Mouse (Mus musculus) kidney, postnatal 0 days (tissue): ENCODE data around the gene Rnf25. TPM values are rescaled to one million over a fixed set of nuclear protein-coding genes. Genes with fewer than 3 reads are reported as not detected.
A peak's percentile ranks its signal among the peaks of the same experiment; 100 is the strongest.

Source experiments
- ATAC-seq: fragments of 200-750 bp; cut with Nextera tagmentation; replicated peaks from 2 replicates; pipeline ENCODE4 v1.8.0; 2017; ENCODE audit warnings: low read depth, moderate number of reproducible peaks, moderate TSS enrichment, moderate library complexity; ENCODE audit not compliant: low FRiP score
- DNase-seq: peaks from one replicate; pipeline ENCODE4 v3.0.0-alpha.2; 2016; ENCODE audit warnings: low spot score
- H3K27ac ChIP-seq: fragments of 300-500 bp; sonication (generic); 2 replicates; pipeline ENCODE4 v1.5.1; 2014; ENCODE audit warnings: mild to moderate bottlenecking
- H3K27me3 ChIP-seq: fragments of 300-500 bp; sonication (generic); 2 replicates; pipeline ENCODE4 v1.6.1; 2014; ENCODE audit warnings: low read length, mixed read lengths; ENCODE audit not compliant: insufficient read depth
- H3K36me3 ChIP-seq: fragments of 300-500 bp; sonication (generic); 2 replicates; pipeline ENCODE4 v1.6.1; 2014; ENCODE audit warnings: low read length, mixed read lengths; ENCODE audit not compliant: insufficient read depth
- H3K4me1 ChIP-seq: fragments of 300-500 bp; sonication (generic); replicated peaks from 2 replicates; pipeline ENCODE4 v1.6.1; 2014; ENCODE audit warnings: antibody characterized with exemption, low read length, mixed read lengths; ENCODE audit not compliant: insufficient read depth
- H3K4me2 ChIP-seq: fragments of 300-500 bp; sonication (generic); 2 replicates; pipeline ENCODE4 v1.6.1; 2014; ENCODE audit warnings: mild to moderate bottlenecking, low read length, moderate library complexity, mixed read lengths
- H3K4me3 ChIP-seq: fragments of 300-500 bp; sonication (generic); replicated peaks from 2 replicates; pipeline ENCODE4 v1.5.1; 2014; ENCODE audit warnings: low read depth, low read length
- H3K9ac ChIP-seq: fragments of 300-500 bp; sonication (generic); 2 replicates; pipeline ENCODE4 v1.6.1; 2014; ENCODE audit warnings: low read depth, low read length
- H3K9me3 ChIP-seq: fragments of 300-500 bp; sonication (generic); replicated peaks from 2 replicates; pipeline ENCODE4 v1.6.1; 2016; ENCODE audit warnings: low read length, inconsistent platforms, mixed read lengths
- CTCF ChIP-seq: IDR thresholded peaks from 2 replicates; pipeline ENCODE4 v1.5.1; 2016; ENCODE audit warnings: antibody characterized with exemption, low read depth, mild to moderate bottlenecking, moderate library complexity
- WGBS: fragments of 180-500 bp; shearing (Covaris S2); extraction: QIAGEN DNeasy Blood & Tissue Kit; methylation state at CpG from one replicate; pipeline ENCODE4 v1.1.7; 2014; 5-methylcytosine and 5-hydroxymethylcytosine counted together
- polyA plus RNA-seq: library from polyadenylated mRNA; unstranded; fragments of >200 nt; fragmentation: Nextera tagmentation; extraction: Ambion mirVana; gene quantifications from 2 replicates; pipeline ENCODE4 v1.2.1, GENCODE M21; 2015

Rnf25 gene
- polyA plus RNA-seq: 30.4 and 30.5 TPM in 2 replicates

DNA sequence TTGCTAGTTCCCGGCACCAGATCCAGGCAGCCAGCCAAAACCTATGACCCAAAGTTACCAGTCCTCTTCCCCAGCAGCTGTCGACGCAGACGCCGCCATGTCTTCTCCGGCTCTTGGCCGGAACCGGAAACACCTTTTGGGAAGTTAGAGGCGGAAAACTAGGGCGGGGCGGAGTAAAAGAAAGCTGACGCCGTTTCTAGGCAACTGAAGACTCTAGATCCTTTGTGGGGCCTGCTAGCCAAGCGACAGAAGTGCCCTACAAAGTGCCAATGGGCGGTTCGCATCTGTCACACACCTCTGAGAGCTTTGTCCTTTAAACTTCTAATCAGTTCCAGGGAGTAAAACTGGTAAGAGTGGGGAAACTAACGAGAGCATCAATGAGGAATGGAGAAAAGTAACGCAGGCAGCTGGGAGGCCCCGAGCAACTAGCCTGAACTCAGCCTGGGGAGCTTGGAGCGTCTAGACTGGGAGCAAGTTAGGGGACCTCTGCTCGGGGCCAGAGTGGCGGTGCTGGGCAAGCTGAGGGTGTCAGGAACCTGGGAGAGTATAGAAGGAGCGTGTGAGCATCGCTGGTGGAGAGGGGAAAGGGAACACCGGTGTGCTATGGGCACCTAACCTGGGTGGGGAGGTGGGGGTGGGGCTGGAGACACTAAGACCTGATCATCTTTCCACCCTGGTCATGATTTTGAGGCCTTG lies at the start of gene Rnf25, which contains the start of gene Stk36:
Gene Rnf25, minus strand, starts transcription at position 131 of the 696 bp plus-strand sequence.
Gene Stk36, plus strand, starts transcription at position 179 of the 696 bp plus-strand sequence.
- Histone ChIP-seq H3K4me1 (peaks cover 9% of the 10 kb centered on the region; the same call in 1 of the 2 replicates), H3K27ac (peak within 1 kb of the TSS; percentile 43), H3K27me3 (no peaks in the 10 kb centered on the region), H3K4me3 (peak within 1 kb of the TSS; percentile 78), H3K9ac (peak within 1 kb of the TSS; percentile 78), H3K36me3 (peaks cover 14% of the 10 kb centered on the region), H3K4me2 (peak within 1 kb of the TSS; percentile 76), H3K9me3 (no peaks in the 10 kb centered on the region)
- TF ChIP-seq CTCF: no peak
- WGBS: 7% methylated on average over 25 of the region's 25 CpGs
- ATAC-seq: peak; percentile 78
- DNase-seq: peak; percentile 97

- DNase-seq (peak; percentile 61), ATAC-seq (no peak)
- Histone ChIP-seq H3K27me3 (no peaks in the 10 kb centered on the region), H3K4me3 (no peak overlapping the region), H3K36me3 (no peaks in the 10 kb centered on the region), H3K4me1 (no peaks in the 10 kb centered on the region), H3K9me3 (no peaks in the 10 kb centered on the region), H3K9ac (no peak overlapping the region), H3K4me2 (no peak overlapping the region), H3K27ac (no peak overlapping the region)
- TF ChIP-seq CTCF: peak; percentile 68
Observed at GRCm38 (mm10) chr1:74643926-74644325, 42.7 kb upstream of the Rnf25 start.

DNA sequence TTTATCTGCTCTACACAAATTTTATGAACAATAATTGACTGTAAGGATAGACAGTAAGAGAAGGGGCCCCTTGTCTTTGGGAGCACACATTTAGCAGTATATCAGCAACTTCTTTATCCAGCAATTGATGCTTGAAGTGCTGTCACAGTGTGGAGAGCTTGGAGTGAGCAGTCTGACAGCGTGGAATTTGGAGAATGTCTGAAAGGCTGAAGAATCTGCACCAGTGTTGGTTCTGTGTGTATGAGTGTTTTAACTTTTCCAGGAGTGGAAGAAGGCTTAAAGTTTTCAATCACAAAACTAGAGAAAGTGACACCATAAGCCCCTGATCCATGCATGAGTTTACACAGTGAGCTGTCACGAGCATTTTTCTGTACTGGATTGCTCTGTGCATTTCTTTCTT lies 42.3 kb upstream of the Rnf25 start:
- no peaks in the 10 kb centered on the region for H3K4me1 ChIP-seq
- H3K27ac ChIP-seq: no peak overlapping the region
- ATAC-seq (no peak), DNase-seq (no peak)
- no peak overlapping the region for H3K9ac ChIP-seq
- no peak overlapping the region for H3K4me2 ChIP-seq
- no peaks in the 10 kb centered on the region for H3K27me3 ChIP-seq
- 80% methylated on average over 2 of the region's 2 CpGs for WGBS
- no peaks in the 10 kb centered on the region for H3K36me3 ChIP-seq
- no peaks in the 10 kb centered on the region for H3K9me3 ChIP-seq
- TF ChIP-seq CTCF: no peak
- H3K4me3 ChIP-seq: no peak overlapping the region

DNA sequence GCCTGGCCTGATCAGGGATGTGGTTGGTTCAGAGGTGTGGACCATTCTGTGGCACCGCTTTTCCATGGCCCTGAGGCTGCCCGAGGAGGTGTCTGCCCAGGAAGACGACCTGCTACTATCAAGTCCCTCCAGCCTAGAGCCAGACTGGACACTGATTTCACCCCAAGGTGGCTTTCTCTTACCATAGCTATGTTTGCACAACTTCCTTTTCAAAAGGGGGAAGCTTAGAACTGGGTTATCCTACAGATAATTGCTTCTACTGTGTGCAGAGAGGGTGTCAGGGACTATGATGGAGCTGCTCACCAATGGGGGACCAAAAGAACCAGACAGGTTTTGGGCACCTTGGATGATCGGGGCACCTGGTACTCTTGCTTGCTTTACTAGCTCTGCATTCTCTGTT lies 31.5 kb upstream of the Rnf25 start:
- ATAC-seq: no peak

DNA sequence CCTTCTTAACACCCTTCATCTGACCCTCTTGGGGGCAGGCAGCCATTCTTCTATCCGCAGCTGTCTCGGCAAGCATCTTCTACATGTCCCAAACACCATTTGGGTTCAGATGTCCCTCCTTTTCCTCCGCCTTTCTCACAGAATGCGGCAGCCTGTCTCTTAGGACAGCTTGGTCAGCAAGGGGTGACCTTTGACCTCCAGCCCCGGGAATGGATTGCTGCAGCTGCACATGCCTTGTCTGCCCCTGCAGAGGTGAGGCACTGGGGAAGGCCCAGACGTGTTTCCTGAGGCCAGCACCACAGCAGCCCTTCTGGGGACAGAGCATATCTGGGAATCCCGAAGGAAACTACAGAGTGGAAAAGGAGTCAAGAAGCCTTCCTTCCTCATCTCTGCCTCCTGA lies 26.8 kb upstream of the Rnf25 start:
- no peak overlapping the region for H3K27ac ChIP-seq
- WGBS: 45% methylated on average over 7 of the region's 7 CpGs
- H3K36me3 ChIP-seq: no peaks in the 10 kb centered on the region
- H3K9ac ChIP-seq: no peak overlapping the region
- no peaks in the 10 kb centered on the region for H3K27me3 ChIP-seq
- no peak overlapping the region for H3K4me2 ChIP-seq
- no peak overlapping the region for H3K4me3 ChIP-seq
- no peak for TF ChIP-seq CTCF
- H3K4me1 ChIP-seq: no peaks in the 10 kb centered on the region
- ATAC-seq (no peak), DNase-seq (no peak)
- H3K9me3 ChIP-seq: no peaks in the 10 kb centered on the region

More for the DNA sequence above, 31.5 kb upstream of the Rnf25 start:
- DNase-seq: no peak
- no peaks in the 10 kb centered on the region for H3K9me3 ChIP-seq
- 88% methylated on average over 4 of the region's 4 CpGs for WGBS
- H3K27me3 ChIP-seq: no peaks in the 10 kb centered on the region
- no peak overlapping the region for H3K27ac ChIP-seq
- H3K4me1 ChIP-seq: no peaks in the 10 kb centered on the region
- H3K4me3 ChIP-seq: no peak overlapping the region
- no peak overlapping the region for H3K9ac ChIP-seq
- no peaks in the 10 kb centered on the region for H3K36me3 ChIP-seq
- H3K4me2 ChIP-seq: no peak overlapping the region
- no peak for TF ChIP-seq CTCF

DNA sequence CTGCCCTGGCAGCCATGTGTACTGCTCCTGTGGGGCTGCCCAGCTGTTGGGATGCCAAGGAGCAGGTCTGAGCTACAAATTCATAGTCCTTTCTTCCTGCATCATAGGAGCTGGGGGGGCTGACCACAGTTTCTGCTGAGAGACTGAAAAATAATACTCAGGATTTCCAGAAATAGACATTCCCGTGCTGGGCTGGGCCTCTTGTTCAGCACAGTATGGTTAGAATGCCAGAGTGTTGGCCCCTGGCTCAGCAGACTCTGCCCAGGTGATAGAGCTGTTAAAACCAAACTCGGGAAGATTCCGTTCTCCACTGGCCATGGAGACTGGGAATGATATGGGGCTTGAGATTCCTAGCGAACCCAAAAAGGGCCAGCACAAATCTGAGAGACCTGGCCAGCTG lies 24.9 kb upstream of the Rnf25 start:
- Histone ChIP-seq H3K4me2 (no peak overlapping the region), H3K9ac (no peak overlapping the region), H3K27ac (no peak overlapping the region), H3K4me1 (no peaks in the 10 kb centered on the region), H3K4me3 (no peak overlapping the region), H3K9me3 (no peaks in the 10 kb centered on the region), H3K27me3 (no peaks in the 10 kb centered on the region), H3K36me3 (no peaks in the 10 kb centered on the region)
- DNase-seq (no peak), ATAC-seq (no peak)
- no peak for TF ChIP-seq CTCF
- WGBS: 87% methylated on average over 4 of the region's 4 CpGs
